Mouse (Mus musculus) retina, embryonic 14.5 days (tissue): ENCODE measurements around the gene Txndc12.

Experiments
- DNase-seq: peaks from one replicate; pipeline ENCODE4 v3.0.0-alpha.2; 2015; ENCODE audit warnings: low spot score

Gene Txndc12

GRCm38 (mm10) chr4:108834115-108834970 lies at the start of gene Txndc12:
TSS of gene Txndc12 (plus strand) at chr4:108834601.
- DNase-seq = peak; percentile 92

- DNase-seq = no peak
Observed at GRCm38 (mm10) chr4:108789258-108789936, 45.0 kb upstream of the Txndc12 start.

GRCm38 (mm10) chr4:108790507-108790906 lies 43.9 kb upstream of the Txndc12 start:
- DNase-seq = no peak

GRCm38 (mm10) chr4:108793941-108794340 lies 40.5 kb upstream of the Txndc12 start:
- no peak for DNase-seq

GRCm38 (mm10) chr4:108796701-108797100 lies 37.7 kb upstream of the Txndc12 start:
- no peak for DNase-seq

- DNase-seq = peak; percentile 85
Observed at GRCm38 (mm10) chr4:108798083-108798830, 36.1 kb upstream of the Txndc12 start.

GRCm38 (mm10) chr4:108803535-108803934 lies 30.9 kb upstream of the Txndc12 start:
- no peak for DNase-seq

- DNase-seq = no peak
Observed at GRCm38 (mm10) chr4:108811142-108811541, 23.3 kb upstream of the Txndc12 start.

GRCm38 (mm10) chr4:108811550-108811949 lies 22.9 kb upstream of the Txndc12 start:
- no peak for DNase-seq

- DNase-seq = no peak
Observed at GRCm38 (mm10) chr4:108825677-108826076, 8.7 kb upstream of the Txndc12 start.

- no peak for DNase-seq
Observed at GRCm38 (mm10) chr4:108826096-108826495, 8.3 kb upstream of the Txndc12 start.

- no peak for DNase-seq
Observed at GRCm38 (mm10) chr4:108826643-108827042, 7.8 kb upstream of the Txndc12 start.

- DNase-seq = no peak
Observed at GRCm38 (mm10) chr4:108830698-108831097, 3.7 kb upstream of the Txndc12 start.

GRCm38 (mm10) chr4:108832916-108833827 lies 1.2 kb upstream of the Txndc12 start, which contains the start of gene Btf3l4:
TSS of gene Btf3l4 (minus strand) at chr4:108833614.
- DNase-seq = peak; percentile 96

GRCm38 (mm10) chr4:108833828-108834114 lies 630 bp upstream of the Txndc12 start:
- DNase-seq = no peak

GRCm38 (mm10) chr4:108834971-108835311 lies 540 bp downstream of the Txndc12 start:
- peak; percentile 39 for DNase-seq

GRCm38 (mm10) chr4:108835496-108835895 lies 1.1 kb downstream of the Txndc12 start:
- DNase-seq = no peak

GRCm38 (mm10) chr4:108838031-108838430 lies 3.6 kb downstream of the Txndc12 start:
- DNase-seq = no peak

GRCm38 (mm10) chr4:108841920-108842578 lies 7.6 kb downstream of the Txndc12 start:
- DNase-seq = no peak

GRCm38 (mm10) chr4:108843336-108843735 lies 8.9 kb downstream of the Txndc12 start:
- DNase-seq = no peak
